Mouse (Mus musculus): Measurements from ENCODE around the gene Gm10837.

- TF ChIP-seq CTCF (IDR thresholded peaks at IDR 0.05; ENCODE audit: control insufficient read depth, insufficient read depth, insufficient replicate concordance, low read depth, low read length) (no peak), POLR2A (IDR thresholded peaks at IDR 0.05; ENCODE audit: control insufficient read depth, low read depth, low read length) (no peak)
Observed at GRCm38 (mm10) chr14:122474891-122475556, 15.4 kb upstream of the Gm10837 start, which contains the start of gene Zic2.

Measured in testis, adult 2 months (tissue).